Mouse (Mus musculus): ENCODE results near the gene Zfp697.

DNA sequence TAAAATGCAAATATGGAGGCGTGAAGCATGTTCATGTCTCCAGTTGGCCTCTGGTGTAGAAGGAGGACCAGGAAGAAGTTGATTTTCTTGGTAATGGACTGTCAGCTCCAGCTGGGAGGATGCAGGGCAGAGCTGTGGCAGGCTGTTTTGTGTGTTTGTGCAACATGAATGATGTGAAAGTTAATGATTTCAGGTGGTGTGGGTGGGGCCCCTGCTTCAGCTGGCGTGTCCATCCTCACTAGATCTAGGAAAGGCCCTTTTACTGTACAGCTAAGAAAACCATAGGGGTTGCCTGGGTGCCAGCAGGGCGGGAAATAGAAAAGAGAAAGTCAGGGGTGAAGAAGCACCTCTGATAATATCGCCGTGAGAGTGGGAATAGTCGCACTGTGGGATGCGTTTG lies 5.5 kb downstream of the Zfp697 start:
- TF ChIP-seq CTCF (IDR thresholded peaks at IDR 0.05), result no peak
- no peak for TF ChIP-seq EP300 (IDR thresholded peaks at IDR 0.05)
